Mouse (Mus musculus) forebrain, embryonic 13.5 days (tissue): ENCODE measurements around the gene Setd4. TPM values are rescaled to one million over a fixed set of nuclear protein-coding genes. Genes with fewer than 3 reads are reported as not detected.

ENCODE experiments used
- polyA plus RNA-seq: library from polyadenylated mRNA; unstranded; fragments of >200 nt; fragmentation: Nextera tagmentation; extraction: Ambion mirVana; gene quantifications from 2 replicates; pipeline ENCODE4 v1.2.1, GENCODE M21; 2015

Gene Setd4
- polyA plus RNA-seq, 1 experiment from 2014 or later: 16.0 TPM

Other genes starting within 250 kb of the Setd4 start
- 122 and 136 TPM in 2 replicates for gene Cbr1, start 1.8 kb upstream of the Setd4 start, polyA plus RNA-seq
- not detected in 2 replicates for gene Gm5678, start 24.0 kb upstream of the Setd4 start, polyA plus RNA-seq
- 0.15 TPM in 1 of 2 replicates, not detected in the other for gene Cbr3, start 79.2 kb upstream of the Setd4 start, polyA plus RNA-seq
- 17.1 and 18.3 TPM in 2 replicates for gene Dop1b, start 107.8 kb upstream of the Setd4 start, polyA plus RNA-seq
- gene Morc3, start 228.1 kb upstream of the Setd4 start, polyA plus RNA-seq: 34.5 and 41.9 TPM in 2 replicates